Mouse (Mus musculus): Measurements from ENCODE around the gene Cx3cr1.

DNA sequence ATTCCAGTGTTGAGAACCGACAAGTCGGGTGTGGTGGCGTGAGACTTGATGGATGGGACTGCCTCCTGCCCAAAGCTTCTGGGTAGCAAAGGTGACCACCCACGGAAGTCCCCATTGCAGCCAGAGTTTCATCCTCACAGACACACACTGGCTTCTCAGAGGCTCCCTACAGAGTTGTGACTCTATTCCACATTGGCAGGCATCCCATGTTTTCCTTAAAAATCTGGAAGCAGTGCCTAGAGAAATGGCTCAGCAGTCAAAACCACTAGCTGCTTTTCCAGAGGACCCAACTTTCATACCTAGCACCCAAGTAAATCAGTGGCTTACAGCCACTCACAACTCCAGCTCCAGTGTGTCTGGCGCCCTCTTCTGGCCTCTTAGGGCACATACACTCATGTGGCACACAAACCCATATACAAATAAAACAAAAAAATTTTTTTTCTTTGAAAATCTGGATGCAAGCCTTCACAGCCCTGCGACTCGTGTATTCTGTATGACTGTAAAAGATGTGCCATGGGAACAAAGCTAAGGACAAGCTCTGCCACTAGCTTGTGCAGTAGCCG lies 10.9 kb upstream of the Cx3cr1 start:
- TF ChIP-seq CTCF (IDR thresholded peaks at IDR 0.05; ENCODE audit: low read depth): peak; percentile 30
- no peak for TF ChIP-seq EP300 (IDR thresholded peaks at IDR 0.05; ENCODE audit: low read depth)

Data from liver, postnatal 0 days (tissue).